Mouse (Mus musculus) testis, postnatal 10 days (tissue): Measurements from ENCODE around the gene Klhl3.
A peak's percentile ranks its signal among the peaks of the same experiment; 100 is the strongest.

Source experiments
- DNase-seq: peaks from one replicate; pipeline ENCODE4 v3.0.0; 2021; ENCODE audit warnings: low spot score

The Klhl3 gene

GRCm38 (mm10) chr13:58023726-58024453 is 89.5 kb downstream of the Klhl3 start:
- DNase-seq: no peak

GRCm38 (mm10) chr13:58023001-58023560 is 90.3 kb downstream of the Klhl3 start:
- no peak for DNase-seq

DNA sequence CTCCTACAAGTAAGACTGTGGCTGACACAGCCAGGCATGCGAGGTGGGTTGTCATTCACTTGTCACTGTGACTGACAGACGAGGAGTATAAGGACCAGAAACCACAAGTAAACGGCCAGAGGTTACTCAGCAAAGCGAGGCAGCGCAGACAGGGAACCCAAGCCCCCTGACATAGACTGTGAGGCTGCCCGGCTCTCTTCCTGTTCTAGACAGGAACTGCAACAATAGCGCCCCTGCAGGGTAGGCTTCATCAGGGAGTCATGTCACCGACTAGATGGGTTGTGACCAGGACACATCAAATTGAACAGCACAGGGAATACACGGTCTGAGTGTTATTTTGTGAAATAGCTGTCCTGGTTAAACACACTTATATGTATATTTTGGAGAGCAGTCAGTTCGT is 93.0 kb downstream of the Klhl3 start:
- no peak for DNase-seq

DNA sequence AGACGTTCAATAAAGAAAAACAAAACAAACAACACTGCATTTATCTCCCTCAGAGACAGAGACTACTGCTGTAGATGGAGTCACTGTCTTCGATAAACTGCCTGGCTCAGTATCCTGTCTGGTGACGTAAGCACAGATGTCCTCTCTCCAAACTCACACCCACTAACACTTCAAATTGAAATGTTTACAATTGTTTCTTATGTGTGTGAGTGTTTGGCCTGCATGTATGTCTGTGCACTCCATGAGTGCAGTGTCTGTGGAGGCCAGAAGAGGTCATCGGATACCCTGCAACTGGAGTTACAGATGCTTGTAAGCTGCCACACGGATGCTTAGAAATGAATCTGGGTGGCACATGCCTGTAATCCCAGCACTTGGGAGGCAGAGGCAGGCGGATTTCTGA is 96.1 kb downstream of the Klhl3 start:
- no peak for DNase-seq

DNA sequence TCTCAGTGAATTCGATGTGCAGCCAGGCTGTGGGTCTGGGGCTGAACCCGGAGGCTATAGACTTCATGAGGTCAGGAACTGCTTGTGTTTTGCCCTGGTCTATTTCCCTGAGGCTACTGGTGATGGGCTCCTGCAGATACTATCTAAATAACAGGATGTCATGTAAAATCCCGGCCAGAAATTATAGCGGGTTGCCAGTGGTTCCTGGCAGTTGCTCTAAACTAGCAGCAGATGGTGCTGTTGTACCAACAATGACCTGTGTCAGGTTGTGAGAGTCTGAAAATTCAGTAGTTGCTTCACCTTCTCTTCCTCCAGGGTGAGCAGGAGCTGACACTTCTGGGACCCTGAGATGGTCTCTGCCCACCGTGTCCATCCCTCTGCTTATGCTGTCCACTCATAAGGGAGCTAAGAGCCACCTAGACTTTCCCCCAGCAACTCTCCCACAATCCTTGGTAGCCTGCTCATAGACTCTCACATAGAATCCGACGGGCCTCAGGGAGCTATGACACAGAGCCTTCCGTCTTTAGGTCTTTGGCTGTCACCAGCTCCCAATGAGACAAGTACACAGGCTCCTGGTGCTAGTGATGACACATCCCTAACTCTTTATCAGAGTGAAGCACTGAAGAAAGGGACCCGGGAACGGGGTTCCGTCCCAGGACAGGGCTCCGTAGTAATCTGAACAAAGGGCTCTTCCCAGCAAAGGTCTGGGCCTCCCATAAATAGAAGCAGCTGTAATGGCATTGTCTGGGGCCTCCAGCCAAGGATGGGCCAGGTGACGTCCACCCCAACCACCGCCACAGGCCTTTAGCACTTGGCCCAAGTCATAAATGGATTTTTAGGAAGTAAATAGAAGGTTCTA is 101.1 kb downstream of the Klhl3 start:
- no peak for DNase-seq

GRCm38 (mm10) chr13:58011526-58011925 is 101.9 kb downstream of the Klhl3 start:
- no peak for DNase-seq

DNA sequence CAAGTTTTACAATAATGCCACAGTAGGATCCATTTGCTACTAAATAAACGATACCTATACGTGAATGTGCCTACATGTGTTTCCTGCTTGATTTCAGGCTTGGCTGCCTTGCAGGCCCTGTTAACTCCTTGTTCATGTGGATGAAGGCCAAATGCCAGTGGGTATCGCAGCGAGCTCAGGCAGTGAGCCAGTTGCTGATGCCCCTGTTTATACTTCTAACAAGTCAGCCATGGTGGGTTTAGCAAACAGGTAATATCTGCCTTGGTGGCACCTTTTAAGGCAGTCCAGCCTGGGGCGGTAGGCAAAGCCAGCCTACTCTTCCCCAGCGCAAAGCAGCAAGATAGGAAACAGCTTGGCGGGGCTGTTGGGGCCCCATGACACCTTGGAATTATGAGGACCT is 103.0 kb downstream of the Klhl3 start:
- no peak for DNase-seq

GRCm38 (mm10) chr13:58009275-58009674 is 104.1 kb downstream of the Klhl3 start:
- DNase-seq: no peak

DNA sequence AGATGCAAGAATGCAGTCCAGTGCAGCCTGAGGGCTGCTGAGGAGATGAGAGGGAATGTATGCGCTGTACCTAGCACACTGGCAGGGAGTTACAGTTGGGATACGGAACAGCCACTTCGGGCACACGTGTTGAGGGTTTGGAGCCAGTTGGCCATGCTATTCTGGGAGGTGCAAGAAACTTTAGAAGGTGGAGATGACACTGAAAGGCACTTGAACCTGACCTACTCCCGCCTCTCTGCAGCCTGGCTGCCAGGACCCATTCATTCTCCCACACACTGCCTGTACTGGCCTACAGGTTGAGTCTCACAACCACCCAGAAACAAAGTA is 105.4 kb downstream of the Klhl3 start:
- no peak for DNase-seq

- DNase-seq: no peak
These were observed 105.9 kb downstream of the Klhl3 start for GRCm38 (mm10) chr13:58007256-58008037.

DNA sequence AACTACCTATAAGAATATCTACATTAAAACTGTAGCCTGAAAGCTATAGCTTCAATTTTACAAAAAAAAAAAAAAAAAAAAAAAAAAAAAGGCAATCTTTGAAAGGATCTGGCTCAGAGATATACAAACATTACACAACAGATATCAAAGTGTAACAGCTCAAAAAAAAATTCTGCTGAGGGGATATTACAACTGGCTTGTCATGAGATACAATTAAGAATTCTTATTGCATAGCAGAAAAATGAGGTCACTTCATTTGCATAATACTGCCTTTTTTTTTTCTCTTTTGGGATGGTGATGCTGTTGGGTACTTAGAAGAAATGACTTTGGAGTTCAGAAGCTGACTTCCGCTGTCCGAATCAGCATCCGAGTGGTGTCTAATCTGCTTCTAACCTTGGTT is 111.6 kb downstream of the Klhl3 start:
- DNase-seq: no peak

- no peak for DNase-seq
These were observed 116.9 kb downstream of the Klhl3 start for GRCm38 (mm10) chr13:57996536-57996935.

DNA sequence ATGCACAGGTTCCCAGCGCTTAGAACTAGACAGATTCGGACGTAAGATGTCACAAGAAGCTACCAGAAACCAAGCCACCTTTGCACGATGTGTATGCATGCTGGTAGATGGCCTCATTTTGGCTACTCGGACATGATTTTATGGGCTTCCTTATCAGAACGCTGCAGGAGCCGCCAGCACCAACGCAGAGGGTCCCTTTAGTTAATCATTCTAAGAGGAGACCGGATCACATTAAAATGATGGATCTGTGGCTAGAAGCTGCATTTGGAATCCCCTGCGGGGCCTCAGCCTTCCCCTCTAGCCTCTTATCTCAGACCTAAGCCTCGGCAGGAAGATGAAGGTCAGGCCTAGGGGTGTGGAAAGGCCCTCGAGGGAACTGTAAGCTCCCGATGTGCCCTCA is 117.5 kb downstream of the Klhl3 start:
- DNase-seq: peak; percentile 32

GRCm38 (mm10) chr13:57984637-57985036 is 128.8 kb downstream of the Klhl3 start:
- peak; percentile 30 for DNase-seq

DNA sequence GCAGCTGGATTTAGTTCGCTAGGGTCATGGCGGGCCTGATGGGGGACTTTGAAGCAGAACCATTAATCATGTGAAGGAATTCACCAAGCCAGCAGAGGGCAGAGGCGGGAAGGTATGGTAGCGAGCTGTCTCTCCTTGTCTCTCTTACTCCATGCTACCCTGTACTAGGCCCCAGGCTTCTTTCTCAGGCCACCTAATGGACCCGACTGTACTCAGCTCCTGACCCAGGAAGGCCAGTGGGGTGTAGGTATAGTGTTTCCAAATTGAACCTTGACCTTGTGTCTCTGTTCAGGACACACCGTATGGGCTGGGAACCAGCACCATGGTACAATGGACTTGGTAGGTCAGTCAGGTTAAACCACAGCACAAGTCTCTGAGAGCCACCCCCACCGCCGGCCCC is 129.2 kb downstream of the Klhl3 start:
- peak; percentile 39 for DNase-seq

DNA sequence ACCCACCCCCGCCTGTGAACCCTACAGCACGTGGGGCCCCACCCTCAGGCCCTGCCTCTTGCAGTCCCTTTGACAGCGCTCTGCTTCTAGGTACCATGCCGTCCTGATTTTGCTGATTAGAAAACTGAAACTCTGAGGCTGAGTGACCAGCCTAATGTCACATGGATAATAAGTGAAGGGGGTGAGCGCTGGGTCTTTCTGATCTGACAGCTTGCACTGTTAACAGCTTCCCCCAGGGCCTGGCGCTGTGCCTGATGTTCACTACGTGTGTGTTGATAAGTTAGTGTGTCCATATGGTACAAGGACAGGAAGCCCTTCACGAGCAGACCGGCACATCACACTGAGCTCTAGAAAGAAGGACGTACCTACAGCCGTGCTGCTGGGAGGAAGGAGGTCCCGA is 130.1 kb downstream of the Klhl3 start:
- no peak for DNase-seq

GRCm38 (mm10) chr13:57982904-57983303 is 130.5 kb downstream of the Klhl3 start:
- no peak for DNase-seq

GRCm38 (mm10) chr13:57980679-57981078 is 132.7 kb downstream of the Klhl3 start:
- DNase-seq: no peak

DNA sequence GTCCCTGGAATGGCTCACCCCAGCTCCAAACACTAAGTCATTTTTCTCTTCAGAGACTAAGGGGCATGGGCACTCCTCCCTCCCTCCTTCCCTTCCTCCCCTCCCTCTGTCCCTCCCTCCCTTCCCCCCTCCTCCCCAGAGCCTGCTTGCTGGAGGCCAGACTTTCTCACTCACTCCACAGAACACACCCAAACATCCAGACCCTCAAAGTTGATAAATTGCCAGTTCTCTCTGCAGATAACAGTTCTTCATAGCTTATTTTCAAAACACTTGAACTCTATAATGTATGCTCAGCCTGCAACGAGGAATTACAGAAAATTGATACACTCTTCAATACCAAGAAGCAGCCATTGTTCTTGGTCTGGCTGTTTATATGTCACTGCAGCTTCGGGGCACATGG is 133.3 kb downstream of the Klhl3 start:
- DNase-seq: no peak

- DNase-seq: peak; percentile 68
These were observed 134.5 kb downstream of the Klhl3 start for GRCm38 (mm10) chr13:57978931-57979330.

DNA sequence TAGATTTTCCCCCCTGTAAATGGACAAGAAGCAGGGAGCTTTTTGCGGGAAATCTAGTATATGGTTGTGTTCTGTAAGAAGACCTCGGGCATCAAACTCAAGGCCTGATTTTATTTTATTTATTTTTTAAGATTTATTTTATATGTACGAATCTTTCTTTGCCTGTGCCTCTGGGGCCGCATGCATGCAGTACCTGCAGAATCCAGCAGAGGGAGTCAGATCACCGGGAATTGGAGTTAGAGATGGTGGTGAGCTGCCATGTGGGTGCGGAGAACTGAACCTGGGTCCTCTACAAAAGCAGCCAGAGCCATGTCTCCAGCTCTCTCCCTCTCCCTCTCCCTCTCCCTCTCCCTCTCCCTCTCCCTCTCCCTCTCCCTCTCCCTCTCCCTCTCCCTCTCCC is 135.7 kb downstream of the Klhl3 start:
- DNase-seq: peak; percentile 53

GRCm38 (mm10) chr13:57965658-57966057 is 147.7 kb downstream of the Klhl3 start:
- no peak for DNase-seq
